Mouse (Mus musculus) limb, embryonic 15.5 days (tissue): ENCODE measurements around the gene Ttc6. TPM values are rescaled to one million over a fixed set of nuclear protein-coding genes. Genes with fewer than 3 reads are reported as not detected.

Source experiments
- ATAC-seq: fragments of 200-750 bp; cut with Nextera tagmentation; 2 replicates; pipeline ENCODE4 v1.8.0; 2017; ENCODE audit warnings: low read depth, moderate TSS enrichment; ENCODE audit not compliant: insufficient number of reproducible peaks, low FRiP score, low TSS enrichment
- H3K27ac ChIP-seq: fragments of 300-500 bp; sonication (generic); 2 replicates; pipeline ENCODE4 v1.5.1; 2015; ENCODE audit warnings: moderate library complexity, mild to moderate bottlenecking, inconsistent platforms
- H3K27me3 ChIP-seq: fragments of 300-500 bp; sonication (generic); 2 replicates; pipeline ENCODE4 v1.6.1; 2015; ENCODE audit warnings: inconsistent platforms
- H3K36me3 ChIP-seq: fragments of 300-500 bp; sonication (generic); 2 replicates; pipeline ENCODE4 v1.6.1; 2015; ENCODE audit warnings: inconsistent platforms
- H3K4me1 ChIP-seq: fragments of 300-500 bp; sonication (generic); 2 replicates; pipeline ENCODE4 v1.6.1; 2015; ENCODE audit warnings: inconsistent platforms
- H3K4me2 ChIP-seq: fragments of 300-500 bp; sonication (generic); 2 replicates; pipeline ENCODE4 v1.6.1; 2015; ENCODE audit warnings: mild to moderate bottlenecking, inconsistent platforms
- H3K4me3 ChIP-seq: fragments of 300-500 bp; sonication (generic); 2 replicates; pipeline ENCODE4 v1.5.1; 2015; ENCODE audit warnings: mild to moderate bottlenecking, inconsistent platforms
- H3K9ac ChIP-seq: fragments of 300-500 bp; sonication (generic); 2 replicates; pipeline ENCODE4 v1.6.1; 2015; ENCODE audit warnings: inconsistent platforms
- H3K9me3 ChIP-seq: fragments of 300-500 bp; sonication (generic); 2 replicates; pipeline ENCODE4 v1.6.1; 2016; ENCODE audit warnings: inconsistent platforms
- WGBS: fragments of 180-500 bp; shearing (Covaris S2); methylation state at CpG from one replicate; pipeline ENCODE4 v1.1.7; 2015; 5-methylcytosine and 5-hydroxymethylcytosine counted together
- polyA plus RNA-seq: library from polyadenylated mRNA; unstranded; fragments of >200 nt; fragmentation: Nextera tagmentation; extraction: Ambion mirVana; gene quantifications from 2 replicates; pipeline ENCODE4 v1.2.1, GENCODE M21; 2015

Gene Ttc6
- polyA plus RNA-seq = 0.06 and 0.29 TPM in 2 replicates

GRCm38 (mm10) chr12:57563909-57564308 lies at the start of gene Ttc6:
TSS of gene Ttc6 (plus strand) at chr12:57564113.
- no peaks in the 10 kb centered on the region for H3K27me3 ChIP-seq
- no peaks in the 10 kb centered on the region for H3K4me1 ChIP-seq
- H3K9me3 ChIP-seq = no peaks in the 10 kb centered on the region
- no peak within 1 kb of the TSS for H3K4me2 ChIP-seq
- no peak for ATAC-seq
- H3K36me3 ChIP-seq = no peaks in the 10 kb centered on the region
- H3K4me3 ChIP-seq = no peak within 1 kb of the TSS
- 70% methylated on average over 6 of the region's 6 CpGs for WGBS
- no peak within 1 kb of the TSS for H3K27ac ChIP-seq
- no peak within 1 kb of the TSS for H3K9ac ChIP-seq

GRCm38 (mm10) chr12:57514552-57514951 lies 49.4 kb upstream of the Ttc6 start:
- no peaks in the 10 kb centered on the region for H3K27me3 ChIP-seq
- no peak overlapping the region for H3K9ac ChIP-seq
- no peak overlapping the region for H3K4me2 ChIP-seq
- H3K4me1 ChIP-seq = 0 out of 2 replicates have a peak, but pooled peaks cover 3% of the 10 kb centered on the region
- no peak overlapping the region for H3K4me3 ChIP-seq
- no peak overlapping the region for H3K27ac ChIP-seq
- no peaks in the 10 kb centered on the region for H3K36me3 ChIP-seq
- no peaks in the 10 kb centered on the region for H3K9me3 ChIP-seq
- 53% methylated on average over 1 of the region's 1 CpGs for whole genome bisulfite sequencing
- no peak for ATAC-seq

- no peaks in the 10 kb centered on the region for H3K9me3 ChIP-seq
- no peak overlapping the region for H3K27ac ChIP-seq
- no peaks in the 10 kb centered on the region for H3K27me3 ChIP-seq
- no peaks in the 10 kb centered on the region for H3K4me1 ChIP-seq
- no peak overlapping the region for H3K4me3 ChIP-seq
- ATAC-seq = no peak
- H3K36me3 ChIP-seq = no peaks in the 10 kb centered on the region
- 52% methylated on average over 12 of the region's 12 CpGs for WGBS
- H3K9ac ChIP-seq = no peak overlapping the region
- no peak overlapping the region for H3K4me2 ChIP-seq
Observed at GRCm38 (mm10) chr12:57515702-57516377, 48.1 kb upstream of the Ttc6 start.

GRCm38 (mm10) chr12:57528335-57528734 lies 35.6 kb upstream of the Ttc6 start:
- H3K4me1 ChIP-seq = no peaks in the 10 kb centered on the region
- H3K9ac ChIP-seq = no peak overlapping the region
- H3K9me3 ChIP-seq = no peaks in the 10 kb centered on the region
- H3K27me3 ChIP-seq = peaks cover 23% of the 10 kb centered on the region
- H3K4me3 ChIP-seq = no peak overlapping the region
- no peak overlapping the region for H3K4me2 ChIP-seq
- WGBS = 63% methylated on average over 4 of the region's 4 CpGs
- ATAC-seq = no peak
- no peaks in the 10 kb centered on the region for H3K36me3 ChIP-seq
- H3K27ac ChIP-seq = no peak overlapping the region

- no peaks in the 10 kb centered on the region for H3K36me3 ChIP-seq
- peaks cover 10% of the 10 kb centered on the region for H3K4me1 ChIP-seq
- peaks cover 44% of the 10 kb centered on the region for H3K27me3 ChIP-seq
- 20% methylated on average over 9 of the region's 9 CpGs for WGBS
- no peak for ATAC-seq
- no peaks in the 10 kb centered on the region for H3K9me3 ChIP-seq
- H3K9ac ChIP-seq = no peak overlapping the region
- no peak overlapping the region for H3K27ac ChIP-seq
- no peak overlapping the region for H3K4me3 ChIP-seq
- no peak overlapping the region for H3K4me2 ChIP-seq
Observed at GRCm38 (mm10) chr12:57530474-57530873, 33.4 kb upstream of the Ttc6 start.

GRCm38 (mm10) chr12:57534517-57534878 lies 29.4 kb upstream of the Ttc6 start:
- peak overlapping the region; percentile 11; the same call in 1 of the 2 replicates for H3K4me3 ChIP-seq
- no peak overlapping the region for H3K9ac ChIP-seq
- no peaks in the 10 kb centered on the region for H3K36me3 ChIP-seq
- H3K4me2 ChIP-seq = no peak overlapping the region
- peaks cover 22% of the 10 kb centered on the region for H3K4me1 ChIP-seq
- 0% methylated on average over 5 of the region's 6 CpGs for WGBS
- peaks cover 77% of the 10 kb centered on the region for H3K27me3 ChIP-seq
- ATAC-seq = no peak
- no peaks in the 10 kb centered on the region for H3K9me3 ChIP-seq
- no peak overlapping the region for H3K27ac ChIP-seq

- no peaks in the 10 kb centered on the region for H3K9me3 ChIP-seq
- peak overlapping the region; percentile 11; the same call in 1 of the 2 replicates for H3K4me3 ChIP-seq
- H3K36me3 ChIP-seq = no peaks in the 10 kb centered on the region
- no peak overlapping the region for H3K4me2 ChIP-seq
- H3K9ac ChIP-seq = no peak overlapping the region
- no peak overlapping the region for H3K27ac ChIP-seq
- peaks cover 82% of the 10 kb centered on the region for H3K27me3 ChIP-seq
- no peak; the same call in 1 of the 2 replicates for ATAC-seq
- under 1% methylated on average over 37 of the region's 39 CpGs for WGBS
- H3K4me1 ChIP-seq = peaks cover 22% of the 10 kb centered on the region
Observed at GRCm38 (mm10) chr12:57534879-57535611, 28.9 kb upstream of the Ttc6 start.

- Histone ChIP-seq H3K9me3 (no peaks in the 10 kb centered on the region), H3K4me3 (no peak overlapping the region), H3K27ac (no peak overlapping the region), H3K36me3 (no peaks in the 10 kb centered on the region), H3K4me1 (peaks cover 22% of the 10 kb centered on the region), H3K4me2 (no peak overlapping the region), H3K9ac (no peak overlapping the region), H3K27me3 (peaks cover 80% of the 10 kb centered on the region)
- no peak for ATAC-seq
- 2% methylated on average over 25 of the region's 25 CpGs for WGBS
Observed at GRCm38 (mm10) chr12:57536056-57536908, 27.6 kb upstream of the Ttc6 start.

- no peak for ATAC-seq
- Histone ChIP-seq H3K9me3 (no peaks in the 10 kb centered on the region), H3K27ac (no peak overlapping the region), H3K9ac (no peak overlapping the region), H3K4me2 (no peak overlapping the region), H3K4me3 (no peak overlapping the region), H3K4me1 (peaks cover 25% of the 10 kb centered on the region), H3K27me3 (peaks cover 86% of the 10 kb centered on the region), H3K36me3 (no peaks in the 10 kb centered on the region)
- WGBS = 2% methylated on average over 11 of the region's 11 CpGs
Observed at GRCm38 (mm10) chr12:57536909-57537670, 26.8 kb upstream of the Ttc6 start.

- peak overlapping the region; percentile 49 for H3K4me2 ChIP-seq
- peaks cover 86% of the 10 kb centered on the region for H3K27me3 ChIP-seq
- no peaks in the 10 kb centered on the region for H3K9me3 ChIP-seq
- H3K27ac ChIP-seq = no peak overlapping the region
- peaks cover 34% of the 10 kb centered on the region for H3K4me1 ChIP-seq
- ATAC-seq = no peak
- no peaks in the 10 kb centered on the region for H3K36me3 ChIP-seq
- WGBS = 1% methylated on average over 21 of the region's 21 CpGs
- no peak overlapping the region for H3K9ac ChIP-seq
- H3K4me3 ChIP-seq = peak overlapping the region; percentile 31
Observed at GRCm38 (mm10) chr12:57537791-57538587, 25.9 kb upstream of the Ttc6 start.
